Mouse (Mus musculus) neural tube, embryonic 13.5 days (tissue): ENCODE data around the gene Ahnak2. TPM values are rescaled to one million over a fixed set of nuclear protein-coding genes. Genes with fewer than 3 reads are reported as not detected.

Experiments used
- ATAC-seq: fragments of 200-750 bp; cut with Nextera tagmentation; 2 replicates; pipeline ENCODE4 v1.8.0; 2017; ENCODE audit warnings: low read depth, mild to moderate bottlenecking, moderate TSS enrichment, moderate library complexity
- H3K27ac ChIP-seq: fragments of 300-500 bp; sonication (generic); replicated peaks from 2 replicates; pipeline ENCODE4 v1.5.1; 2015; ENCODE audit warnings: moderate library complexity, mild to moderate bottlenecking, inconsistent platforms
- H3K27me3 ChIP-seq: fragments of 300-500 bp; sonication (generic); 2 replicates; pipeline ENCODE4 v1.6.1; 2015; ENCODE audit warnings: mild to moderate bottlenecking, inconsistent platforms
- H3K36me3 ChIP-seq: fragments of 300-500 bp; sonication (generic); 2 replicates; pipeline ENCODE4 v1.6.1; 2015; ENCODE audit warnings: mild to moderate bottlenecking, inconsistent platforms
- H3K4me1 ChIP-seq: fragments of 300-500 bp; sonication (generic); replicated peaks from 2 replicates; pipeline ENCODE4 v1.6.1; 2015; ENCODE audit warnings: inconsistent platforms
- H3K4me2 ChIP-seq: fragments of 300-500 bp; sonication (generic); 2 replicates; pipeline ENCODE4 v1.6.1; 2015; ENCODE audit warnings: inconsistent platforms, mild to moderate bottlenecking, moderate library complexity
- H3K4me3 ChIP-seq: fragments of 300-500 bp; sonication (generic); 2 replicates; pipeline ENCODE4 v1.5.1; 2015; ENCODE audit warnings: mild to moderate bottlenecking, inconsistent platforms
- H3K9ac ChIP-seq: fragments of 300-500 bp; sonication (generic); 2 replicates; pipeline ENCODE4 v1.6.1; 2015; ENCODE audit warnings: moderate library complexity, mild to moderate bottlenecking, inconsistent platforms
- H3K9me3 ChIP-seq: fragments of 300-500 bp; sonication (generic); 2 replicates; pipeline ENCODE4 v1.6.1; 2016; ENCODE audit warnings: inconsistent platforms
- WGBS: fragments of 180-500 bp; shearing (Covaris S2); methylation state at CpG from one replicate; pipeline ENCODE4 v1.1.7; 2015; 5-methylcytosine and 5-hydroxymethylcytosine counted together
- polyA plus RNA-seq: library from polyadenylated mRNA; unstranded; fragments of >200 nt; fragmentation: Nextera tagmentation; extraction: Ambion mirVana; gene quantifications from 2 replicates; pipeline ENCODE4 v1.2.1, GENCODE M21; 2015

Gene Ahnak2
- polyA plus RNA-seq, 1 experiment from 2014 or later = 2.8 TPM

DNA sequence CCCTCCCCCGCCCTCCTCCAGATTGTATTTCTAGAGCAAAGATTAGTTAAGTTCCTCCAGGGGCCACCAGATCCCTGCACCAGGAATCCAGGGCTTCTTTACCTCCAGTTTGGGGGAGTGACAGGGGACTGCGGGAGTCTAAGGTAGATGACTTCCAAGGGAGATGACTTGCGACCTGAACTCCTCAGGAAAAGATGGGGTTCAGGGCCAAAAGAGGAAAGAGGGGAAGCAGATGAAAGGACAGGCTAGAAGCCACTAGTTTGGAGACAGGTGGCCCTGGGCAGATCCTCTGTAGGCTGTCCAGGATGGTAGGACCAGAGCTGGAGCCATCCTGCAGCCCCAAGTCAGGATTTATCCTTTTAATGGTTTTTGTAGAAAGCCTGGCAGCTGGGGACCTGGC is 460 bp upstream of the Ahnak2 start:
- Histone ChIP-seq H3K9me3 (no peaks in the 10 kb centered on the region), H3K27me3 (peaks cover 53% of the 10 kb centered on the region), H3K36me3 (no peaks in the 10 kb centered on the region), H3K27ac (no peak overlapping the region), H3K4me2 (peak overlapping the region; percentile 100), H3K4me1 (peaks cover 20% of the 10 kb centered on the region), H3K9ac (no peak overlapping the region), H3K4me3 (no peak overlapping the region)
- ATAC-seq = no peak
- 24% methylated on average over 3 of the region's 3 CpGs for WGBS

DNA sequence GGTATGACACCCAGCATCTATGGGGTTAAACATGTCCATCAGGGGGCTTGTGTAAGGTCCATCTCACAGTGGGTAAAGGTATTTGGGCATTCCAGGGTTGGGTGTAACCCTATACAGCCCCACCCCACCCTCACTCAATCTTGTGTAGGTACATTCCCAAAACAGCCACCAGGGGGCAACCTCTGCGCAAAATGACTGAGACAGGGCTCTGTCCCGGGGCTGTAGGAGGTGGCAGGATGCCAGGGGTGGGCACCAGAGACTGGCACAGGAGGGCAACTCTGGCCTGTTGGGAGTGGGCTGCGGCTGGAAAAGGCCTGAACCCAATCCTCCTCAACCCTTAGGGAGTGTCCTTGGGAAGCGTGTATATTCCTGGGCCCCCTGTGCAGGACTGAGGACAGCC is 2.0 kb downstream of the Ahnak2 start:
- WGBS = 6% methylated on average over 4 of the region's 4 CpGs
- H3K27me3 ChIP-seq = peaks cover 43% of the 10 kb centered on the region
- peak; percentile 14; the same call in 1 of the 2 replicates for ATAC-seq

DNA sequence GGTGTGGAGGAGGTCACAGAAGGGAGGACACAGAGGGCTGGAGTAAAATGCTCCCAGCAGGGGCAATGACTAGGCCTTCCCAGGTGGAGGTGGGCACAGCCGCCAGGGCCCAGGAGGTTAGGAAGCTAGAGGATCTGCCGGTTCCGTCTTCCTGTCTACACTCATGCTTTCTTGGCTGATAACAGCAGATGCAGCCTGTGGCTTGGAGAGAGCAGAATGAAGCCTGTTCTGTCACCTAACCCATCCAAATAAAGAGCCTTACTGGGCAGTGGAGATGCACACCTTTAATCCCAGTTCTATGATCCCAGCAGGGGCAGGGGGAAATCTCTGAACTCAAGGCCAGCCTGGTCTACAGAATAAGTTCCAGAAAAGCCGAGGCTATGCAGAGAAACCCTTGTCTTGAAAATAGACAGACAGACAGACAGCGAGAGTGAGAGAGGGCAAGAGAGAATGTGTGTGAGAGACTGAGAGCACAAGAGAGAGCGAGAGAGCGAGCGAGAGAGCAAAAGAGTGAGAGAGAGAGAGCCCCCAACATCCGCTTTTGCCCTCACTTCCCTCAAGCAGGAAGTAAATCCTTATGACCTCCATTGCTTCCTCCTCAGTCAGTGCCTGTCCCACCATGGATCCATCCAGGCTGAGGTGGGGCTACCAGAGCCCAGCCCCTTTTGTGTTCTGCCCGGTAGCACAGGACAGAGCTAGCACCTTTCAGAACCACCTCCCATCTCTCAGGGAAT is 3.1 kb downstream of the Ahnak2 start:
- Histone ChIP-seq H3K9ac (no peak overlapping the region), H3K4me1 (peaks cover 34% of the 10 kb centered on the region), H3K36me3 (no peaks in the 10 kb centered on the region), H3K4me3 (no peak overlapping the region), H3K9me3 (no peaks in the 10 kb centered on the region), H3K27ac (no peak overlapping the region), H3K27me3 (peaks cover 43% of the 10 kb centered on the region), H3K4me2 (no peak overlapping the region)
- ATAC-seq = no peak
- 85% methylated on average over 10 of the region's 10 CpGs for WGBS

More for the DNA sequence above, 2.0 kb downstream of the Ahnak2 start:
- Histone ChIP-seq H3K4me3 (no peak overlapping the region), H3K4me2 (no peak overlapping the region), H3K4me1 (peaks cover 30% of the 10 kb centered on the region), H3K36me3 (no peaks in the 10 kb centered on the region), H3K9me3 (no peaks in the 10 kb centered on the region), H3K9ac (no peak overlapping the region), H3K27ac (no peak overlapping the region)

DNA sequence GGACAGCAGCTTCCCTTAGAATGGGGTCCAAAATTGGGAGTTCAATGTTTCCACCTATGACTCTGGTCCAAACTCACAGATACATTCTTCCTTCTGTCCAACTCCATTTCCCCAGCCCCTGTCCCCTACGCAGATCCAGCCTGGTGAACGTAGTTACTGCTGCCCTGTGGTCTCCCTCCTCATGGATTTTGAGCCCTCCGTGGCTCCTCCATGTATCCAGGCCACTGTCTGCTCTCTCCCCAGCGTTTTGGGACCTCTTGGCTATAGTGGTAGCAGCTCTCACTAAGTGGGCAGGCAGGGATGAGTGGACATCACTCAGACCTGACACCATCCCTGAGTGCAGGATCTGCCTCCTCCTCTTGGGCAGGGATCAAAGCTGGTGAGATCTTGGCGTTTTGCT is 3.7 kb downstream of the Ahnak2 start:
- Histone ChIP-seq H3K27me3 (peaks cover 43% of the 10 kb centered on the region), H3K36me3 (no peaks in the 10 kb centered on the region), H3K9me3 (no peaks in the 10 kb centered on the region), H3K4me3 (no peak overlapping the region), H3K9ac (no peak overlapping the region), H3K4me1 (peaks cover 41% of the 10 kb centered on the region), H3K4me2 (no peak overlapping the region), H3K27ac (no peak overlapping the region)
- 77% methylated on average over 5 of the region's 5 CpGs for WGBS
- no peak for ATAC-seq

DNA sequence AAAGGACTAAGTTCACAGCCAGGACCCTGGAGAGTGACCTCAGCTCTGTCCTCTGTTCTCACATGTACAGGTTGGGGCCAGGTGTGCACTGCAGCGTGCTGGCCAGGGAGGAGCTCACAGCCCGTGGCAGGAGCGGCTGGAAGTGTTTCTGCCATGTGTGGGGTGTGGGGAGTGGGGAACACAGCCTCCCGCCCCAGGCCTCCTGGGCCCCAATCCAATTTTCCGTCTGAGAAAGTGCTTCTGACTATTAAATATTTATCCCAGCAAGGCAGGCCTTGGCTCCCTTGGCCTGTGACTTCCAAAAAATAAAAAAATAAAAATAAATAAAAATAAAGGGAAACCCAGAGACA is 4.2 kb downstream of the Ahnak2 start:
- no peak overlapping the region for H3K27ac ChIP-seq
- 41% methylated on average over 5 of the region's 5 CpGs for WGBS
- H3K9ac ChIP-seq = no peak overlapping the region
- no peak overlapping the region for H3K4me3 ChIP-seq
- ATAC-seq = no peak
- H3K36me3 ChIP-seq = no peaks in the 10 kb centered on the region
- peaks cover 42% of the 10 kb centered on the region for H3K4me1 ChIP-seq
- peaks cover 41% of the 10 kb centered on the region for H3K27me3 ChIP-seq
- no peak overlapping the region for H3K4me2 ChIP-seq
- H3K9me3 ChIP-seq = no peaks in the 10 kb centered on the region

DNA sequence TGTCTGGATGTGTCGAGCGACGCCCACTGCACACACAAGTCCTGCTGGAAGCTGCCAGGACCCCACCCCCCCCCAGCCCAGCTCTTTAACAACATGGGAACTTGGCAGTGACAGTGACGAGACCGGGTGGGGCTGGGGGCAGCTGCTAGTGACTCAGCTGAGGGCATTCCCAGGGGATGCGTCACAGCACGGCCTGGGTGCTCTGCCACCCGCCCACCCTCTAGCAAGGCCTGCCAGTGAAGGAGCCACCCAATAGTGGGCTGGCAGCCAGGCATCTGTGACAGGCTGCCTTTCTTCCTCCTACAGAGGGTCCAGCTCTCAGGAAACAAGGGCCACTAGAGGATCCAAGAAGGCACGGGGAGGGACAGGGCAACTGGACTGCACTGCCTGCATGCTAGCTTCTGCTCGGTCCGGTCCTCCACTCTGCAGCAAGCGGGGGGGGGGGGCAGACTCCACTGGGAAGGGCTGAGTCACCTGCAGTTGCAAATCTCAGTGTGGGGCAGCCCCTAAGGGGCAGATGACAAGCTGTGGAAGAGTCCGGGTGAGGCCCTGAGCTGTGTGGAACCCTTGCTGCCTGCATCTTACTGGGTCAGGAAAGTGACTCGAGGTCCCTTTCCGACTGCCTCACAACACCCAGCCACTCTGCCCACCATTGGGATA is 4.7 kb downstream of the Ahnak2 start:
- no peak for ATAC-seq
- Histone ChIP-seq H3K4me2 (no peak overlapping the region), H3K27ac (no peak overlapping the region), H3K4me3 (no peak overlapping the region), H3K9me3 (no peaks in the 10 kb centered on the region), H3K27me3 (peaks cover 36% of the 10 kb centered on the region), H3K4me1 (peaks cover 42% of the 10 kb centered on the region), H3K9ac (no peak overlapping the region), H3K36me3 (no peaks in the 10 kb centered on the region)
- 62% methylated on average over 15 of the region's 15 CpGs for WGBS

DNA sequence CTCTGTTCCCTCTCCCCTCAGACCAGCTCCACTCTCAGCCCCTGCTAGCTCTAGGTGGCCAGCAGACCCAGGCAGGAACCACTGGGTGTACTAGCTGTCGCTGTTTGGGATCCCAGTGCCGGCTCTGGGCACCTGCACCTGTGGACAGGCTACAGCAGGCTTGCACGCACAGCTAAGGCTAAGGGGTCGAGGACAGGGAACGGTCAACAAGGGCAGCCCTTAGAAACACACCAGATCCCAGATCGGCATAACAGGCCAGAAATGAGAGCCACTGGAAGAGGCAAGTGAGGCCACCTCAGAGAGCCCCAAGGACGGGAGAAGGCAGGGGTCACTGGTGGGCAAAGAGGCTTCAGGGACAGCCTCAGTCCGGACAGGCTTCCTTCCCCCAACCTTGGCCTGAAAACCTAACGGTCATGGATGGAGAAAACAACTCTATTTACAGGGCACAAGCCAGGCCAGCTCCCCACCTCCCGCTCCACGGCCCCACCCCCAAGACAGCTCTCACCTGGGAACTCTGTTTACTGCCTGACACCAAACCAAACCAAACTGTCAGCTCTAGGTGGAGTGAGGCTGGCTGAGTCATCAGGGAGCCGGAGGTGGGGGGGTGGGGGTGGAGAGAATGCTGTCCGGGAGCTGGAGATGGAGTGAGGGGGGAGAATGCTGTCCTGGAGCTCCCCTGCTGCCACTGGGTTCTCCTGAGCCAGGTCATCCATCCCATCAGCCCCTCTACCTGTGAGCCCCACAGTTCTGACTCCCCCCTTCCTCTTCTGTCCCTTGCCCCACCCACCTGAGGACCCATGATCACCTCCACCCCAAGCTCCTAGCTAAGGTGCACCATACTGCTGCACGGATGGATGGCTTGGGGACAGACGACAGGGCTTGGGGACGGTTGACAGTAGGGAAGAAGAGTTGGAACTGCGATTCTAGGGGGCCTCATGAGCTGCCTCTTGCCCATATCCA is 5.6 kb downstream of the Ahnak2 start:
- Histone ChIP-seq H3K4me3 (no peak overlapping the region), H3K9ac (no peak overlapping the region), H3K4me1 (peaks cover 35% of the 10 kb centered on the region), H3K4me2 (no peak overlapping the region), H3K27me3 (peaks cover 30% of the 10 kb centered on the region), H3K9me3 (no peaks in the 10 kb centered on the region), H3K36me3 (no peaks in the 10 kb centered on the region), H3K27ac (no peak overlapping the region)
- 55% methylated on average over 17 of the region's 17 CpGs for whole genome bisulfite sequencing
- no peak for ATAC-seq

DNA sequence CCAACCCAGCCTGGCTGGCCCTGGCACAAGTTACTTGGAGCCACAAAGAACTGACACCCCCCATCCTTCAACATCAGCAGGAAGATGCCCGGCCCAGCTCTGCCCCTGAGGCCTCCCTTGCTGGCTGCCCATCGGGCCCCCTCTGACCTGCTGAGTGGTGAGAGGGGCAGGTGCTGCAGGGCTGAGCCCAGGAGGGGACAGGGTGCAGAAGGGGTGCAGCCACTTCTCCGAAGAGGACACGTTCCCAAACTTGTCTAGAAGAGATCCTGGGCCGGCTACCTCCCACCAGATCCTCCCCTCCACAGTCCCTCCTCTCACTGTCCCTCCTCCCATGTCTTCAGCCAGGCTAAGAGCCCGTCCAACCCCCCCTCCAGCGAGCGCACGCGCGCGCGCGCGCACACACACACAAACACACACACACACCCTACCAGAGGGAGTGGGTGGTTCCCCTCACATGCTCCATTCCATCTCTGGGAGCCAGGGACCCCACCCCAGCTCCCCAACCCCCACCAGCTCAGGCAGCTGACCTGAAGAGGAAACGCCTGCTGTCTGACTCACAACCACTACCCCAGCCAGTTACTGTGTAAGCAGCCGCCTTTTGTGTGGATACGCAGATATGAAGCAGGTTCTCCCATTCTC is 6.9 kb downstream of the Ahnak2 start:
- no peaks in the 10 kb centered on the region for H3K36me3 ChIP-seq
- no peak for ATAC-seq
- H3K9ac ChIP-seq = no peak overlapping the region
- H3K27ac ChIP-seq = no peak overlapping the region
- 71% methylated on average over 18 of the region's 18 CpGs for WGBS
- peaks cover 28% of the 10 kb centered on the region for H3K4me1 ChIP-seq
- H3K4me3 ChIP-seq = no peak overlapping the region
- H3K27me3 ChIP-seq = peaks cover 18% of the 10 kb centered on the region
- H3K9me3 ChIP-seq = no peaks in the 10 kb centered on the region
- H3K4me2 ChIP-seq = no peak overlapping the region

DNA sequence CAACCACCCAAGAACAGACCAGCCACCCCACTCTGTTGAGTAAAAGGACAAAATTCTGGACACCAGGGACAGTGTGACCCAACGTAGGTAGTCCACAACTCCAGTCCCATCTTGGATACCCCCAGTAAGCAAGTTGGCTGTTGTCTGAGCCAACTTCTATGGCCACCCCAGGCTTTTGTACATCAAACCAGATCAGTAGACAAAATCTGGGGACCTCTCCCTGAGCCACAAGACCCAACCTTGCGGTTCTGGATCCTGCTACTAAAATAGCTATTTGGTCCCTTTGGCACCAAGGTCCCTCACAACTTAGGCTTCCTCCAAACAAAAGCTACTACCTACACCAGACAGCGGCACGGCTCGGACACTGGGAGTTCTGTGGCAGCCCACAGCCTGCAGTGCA is 7.5 kb downstream of the Ahnak2 start:
- Histone ChIP-seq H3K9me3 (no peaks in the 10 kb centered on the region), H3K4me2 (no peak overlapping the region), H3K27ac (no peak overlapping the region), H3K36me3 (no peaks in the 10 kb centered on the region), H3K4me3 (no peak overlapping the region), H3K9ac (no peak overlapping the region), H3K4me1 (peaks cover 28% of the 10 kb centered on the region), H3K27me3 (peaks cover 12% of the 10 kb centered on the region; the same call in 1 of the 2 replicates)
- 82% methylated on average over 5 of the region's 5 CpGs for WGBS
- ATAC-seq = no peak

DNA sequence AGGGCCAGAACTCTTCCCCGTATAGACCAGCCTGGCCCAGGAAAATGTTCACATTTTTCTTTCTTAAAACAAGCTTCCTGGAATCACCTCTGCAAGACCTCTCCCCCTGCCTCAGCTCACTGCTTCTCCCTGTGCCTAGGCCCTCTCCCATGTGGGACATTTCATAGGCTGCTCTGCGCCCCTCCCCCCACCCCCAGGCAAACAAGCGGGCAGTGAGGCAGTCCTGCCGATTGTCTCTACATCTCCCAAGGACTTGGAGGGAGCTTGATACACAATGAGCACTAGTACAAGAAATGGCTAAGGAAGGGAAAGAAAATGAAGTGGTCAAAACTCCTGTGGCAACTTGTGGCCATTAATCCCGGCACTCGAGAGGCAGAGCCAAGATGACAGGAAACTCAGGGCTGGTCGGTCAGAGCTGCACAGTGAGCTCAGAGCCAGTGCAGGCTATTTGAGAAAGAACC is 8.1 kb downstream of the Ahnak2 start:
- Histone ChIP-seq H3K27me3 (peaks cover 7% of the 10 kb centered on the region; the same call in 1 of the 2 replicates), H3K9ac (peak overlapping the region; percentile 34; the same call in 1 of the 2 replicates), H3K36me3 (no peaks in the 10 kb centered on the region), H3K4me2 (no peak overlapping the region), H3K4me1 (peaks cover 28% of the 10 kb centered on the region), H3K9me3 (no peaks in the 10 kb centered on the region), H3K4me3 (no peak overlapping the region), H3K27ac (no peak overlapping the region)
- no peak for ATAC-seq
- 32% methylated on average over 7 of the region's 7 CpGs for WGBS

DNA sequence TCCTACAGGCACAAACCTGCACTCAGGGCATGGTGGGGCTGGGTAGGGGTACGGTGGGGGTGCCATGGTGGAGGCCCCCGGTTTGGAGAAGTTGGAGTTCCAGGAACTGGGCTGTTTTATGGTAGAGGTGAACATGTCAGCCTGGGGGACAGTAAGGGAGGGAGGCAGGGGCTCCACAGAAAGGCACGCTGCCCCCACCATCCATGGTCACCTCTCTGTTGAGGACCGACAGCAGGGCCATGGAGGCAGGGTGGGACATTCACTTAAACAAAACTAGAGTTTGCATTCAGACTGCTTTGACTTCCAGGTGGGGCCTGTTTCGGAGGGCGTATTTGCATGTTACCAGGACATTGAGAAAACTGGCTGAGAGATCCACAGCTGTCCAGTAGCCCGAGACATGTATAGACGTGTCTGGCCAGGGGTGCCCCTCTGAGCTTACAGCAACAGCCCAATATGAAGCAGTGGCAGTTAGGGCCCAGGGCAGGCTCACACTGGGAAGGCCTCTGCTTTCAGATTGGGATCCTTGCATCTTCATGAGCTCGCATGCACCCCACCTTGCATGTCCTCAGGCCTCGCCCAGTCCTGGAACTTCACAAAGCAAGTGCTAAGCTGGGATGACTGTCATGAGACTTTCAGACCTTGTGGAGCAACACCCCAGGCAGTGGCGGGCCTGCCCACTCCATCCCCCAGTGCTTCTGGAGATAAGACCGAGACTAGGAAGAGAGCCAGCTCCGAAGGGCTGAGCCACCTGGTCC is 8.7 kb downstream of the Ahnak2 start:
- Histone ChIP-seq H3K4me2 (no peak overlapping the region), H3K36me3 (no peaks in the 10 kb centered on the region), H3K27ac (no peak overlapping the region), H3K9me3 (no peaks in the 10 kb centered on the region), H3K27me3 (0 out of 2 replicates have a peak, but pooled peaks cover under 1% of the 10 kb centered on the region), H3K4me3 (no peak overlapping the region), H3K9ac (peak overlapping the region; percentile 34; the same call in 1 of the 2 replicates), H3K4me1 (peaks cover 28% of the 10 kb centered on the region)
- WGBS = 77% methylated on average over 13 of the region's 13 CpGs
- no peak for ATAC-seq
